ENCODE assay signal across 9 mouse cellular contexts in genomic region chr6:88758568-88759522, GRCm38 (mm10). TPM values are rescaled to one million over a fixed set of nuclear protein-coding genes. Genes with fewer than 3 reads are reported as not detected.
DNase-seq lines count a peak whose midpoint lies in the region; ATAC-seq and TF ChIP-seq lines count a peak whose summit lies in the region.
"Had no signal": no experiment of that assay in that cellular context is flagged by ENCODE, and none has a peak within 500 bp of the region (broad histone marks: within the 10 kb centered on the region; RNA-seq: fewer than 3 reads in every experiment).

No protein-coding gene starts in this region.

- TF ChIP-seq EP300 in liver, embryonic 14.5 days (IDR thresholded peaks at IDR 0.05; ENCODE audit: low read depth), result peak; percentile 75

- peaks cover 58% of the 10 kb centered on the region for H3K4me1 ChIP-seq in heart, embryonic 13.5 days
- peaks cover 67 to 74% of the 10 kb centered on the region in 2 experiments for H3K4me1 ChIP-seq in liver, embryonic 14.5 days (replicated peaks; ENCODE audit: control insufficient read depth in 2 of 2, insufficient read depth in 2 of 2, low read length in 1 of 2)

- no peak for ATAC-seq in heart, embryonic 13.5 days (ENCODE audit: extremely low read depth, insufficient number of reproducible peaks, low FRiP score, low TSS enrichment)
- ATAC-seq in liver, embryonic 14.5 days (ENCODE audit: insufficient read depth), result peak; percentile 86

- no peaks in the 10 kb centered on the region for H3K36me3 ChIP-seq in heart, embryonic 13.5 days
- peaks cover 4% of the 10 kb centered on the region for H3K36me3 ChIP-seq in liver, embryonic 14.5 days (replicated peaks; ENCODE audit: control insufficient read depth, insufficient read depth, low read depth)
- H3K36me3 ChIP-seq: embryonic facial prominence, embryonic 13.5 days had no signal

- peak overlapping the region; percentile 91 for H3K27ac ChIP-seq in layer of hippocampus, adult 2 months
- peak overlapping the region; percentile 61 for H3K27ac ChIP-seq in heart, embryonic 13.5 days (replicated peaks)
- H3K27ac ChIP-seq in liver, embryonic 14.5 days, result peak overlapping the region; percentile 96
- H3K27ac ChIP-seq: embryonic facial prominence, embryonic 13.5 days had no signal

- no peak overlapping the region for H3K4me3 ChIP-seq in layer of hippocampus, adult 2 months
- no peak overlapping the region for H3K4me3 ChIP-seq in heart, embryonic 13.5 days
- peak overlapping the region in 1 of 2 experiments; percentile 1; a peak in 2 of 4 replicates for H3K4me3 ChIP-seq in liver, embryonic 14.5 days (ENCODE audit: insufficient read depth in 1 of 2, low read depth in 2 of 2, low read length in 2 of 2)
- H3K4me3 ChIP-seq: embryonic facial prominence, embryonic 13.5 days had no signal

- no peaks in the 10 kb centered on the region for H3K27me3 ChIP-seq in heart, embryonic 13.5 days (replicated peaks)
- no peaks in the 10 kb centered on the region for H3K27me3 ChIP-seq in liver, embryonic 14.5 days (ENCODE audit: control insufficient read depth, insufficient read depth, low read length)

- DNase-seq in layer of hippocampus, adult 2 months (ENCODE audit: low spot score in 2 of 2), result no peak
- no peak for DNase-seq in layer of hippocampus, adult 11-12 months (ENCODE audit: low spot score)
- DNase-seq in liver, embryonic 14.5 days (ENCODE audit: low read depth in 3 of 3, low spot score in 3 of 3), result peak; percentile 77 to 79 (median 78)
- DNase-seq in spleen, postnatal 4 days (ENCODE audit: low spot score in 2 of 2), result peak; percentile 70 to 78
- DNase-seq in testis, postnatal 10 days (ENCODE audit: low spot score), result no peak
- no peak for DNase-seq in testis, postnatal 14 days (ENCODE audit: low spot score)
- DNase-seq in layer of hippocampus, postnatal 10 days (ENCODE audit: low spot score in 2 of 2), result no peak

- TF ChIP-seq CTCF in layer of hippocampus, adult 2 months (conservative IDR thresholded peaks at IDR 0.05), result no peak; the same call in 1 of the 2 replicates
- TF ChIP-seq CTCF in liver, embryonic 14.5 days (IDR thresholded peaks at IDR 0.05; ENCODE audit: low read depth), result peak; percentile 70

- 51% methylated on average over 10 of the region's 10 CpGs for WGBS in heart, embryonic 13.5 days
- WGBS in liver, embryonic 14.5 days (ENCODE audit: insufficient replicate concordance), result 42% methylated on average over 10 of the region's 10 CpGs

- H3K9ac ChIP-seq in heart, embryonic 13.5 days, result no peak overlapping the region
- peak overlapping the region; percentile 61 for H3K9ac ChIP-seq in liver, embryonic 14.5 days (replicated peaks)
- H3K9ac ChIP-seq: embryonic facial prominence, embryonic 13.5 days had no signal

- no peak overlapping the region for H3K4me2 ChIP-seq in heart, embryonic 13.5 days
- peak overlapping the region; percentile 75 for H3K4me2 ChIP-seq in liver, embryonic 14.5 days (ENCODE audit: low read depth)
- H3K4me2 ChIP-seq: embryonic facial prominence, embryonic 13.5 days had no signal

- H3K9me3 ChIP-seq in heart, embryonic 13.5 days, result no peaks in the 10 kb centered on the region
- H3K9me3 ChIP-seq in liver, embryonic 14.5 days (ENCODE audit: control insufficient read depth, low read length), result no peaks in the 10 kb centered on the region
- H3K9me3 ChIP-seq: embryonic facial prominence, embryonic 13.5 days had no signal

RNA-seq across cellular contexts. Expression of gene Mgll, which starts 34.6 kb away (rescaled TPM):
- total RNA-seq in layer of hippocampus, adult 2 months (2021), result 100 to 1,000 TPM; 178 to 182 TPM
- polyA plus RNA-seq in heart, embryonic 13.5 days (2015; fragmentation: Nextera tagmentation; extraction: Ambion mirVana), result 13.8 and 19.6 TPM in 2 replicates
- 14.8 and 17.0 TPM in 2 replicates for polyA plus RNA-seq in liver, embryonic 14.5 days (2012; rRNA removed)
- 65.5 and 68.0 TPM in 2 replicates for polyA plus RNA-seq in liver, embryonic 14.5 days (2014; fragmentation: Nextera tagmentation; extraction: Ambion mirVana)
- total RNA-seq in layer of hippocampus, postnatal 10 days (2021), result 100 to 1,000 TPM; 120 to 129 TPM

Comparison
In these comparisons a context has a peak if more than half of its experiments do, and no peak if none do; other contexts are left out.
1. DNase-seq: peak in liver, embryonic 14.5 days (3 of 3) and spleen, postnatal 4 days (2 of 2); none in layer of hippocampus, adult 2 months (0 of 2), layer of hippocampus, adult 11-12 months (single experiment), testis, postnatal 10 days (single experiment), testis, postnatal 14 days (single experiment) and layer of hippocampus, postnatal 10 days (0 of 2).
2. Peak in every context shown above with its lines, with median percentiles within 50 percentile points of each other: H3K27ac ChIP-seq.